ENCODE assay signal across 8 mouse cellular contexts in the genomic region with DNA sequence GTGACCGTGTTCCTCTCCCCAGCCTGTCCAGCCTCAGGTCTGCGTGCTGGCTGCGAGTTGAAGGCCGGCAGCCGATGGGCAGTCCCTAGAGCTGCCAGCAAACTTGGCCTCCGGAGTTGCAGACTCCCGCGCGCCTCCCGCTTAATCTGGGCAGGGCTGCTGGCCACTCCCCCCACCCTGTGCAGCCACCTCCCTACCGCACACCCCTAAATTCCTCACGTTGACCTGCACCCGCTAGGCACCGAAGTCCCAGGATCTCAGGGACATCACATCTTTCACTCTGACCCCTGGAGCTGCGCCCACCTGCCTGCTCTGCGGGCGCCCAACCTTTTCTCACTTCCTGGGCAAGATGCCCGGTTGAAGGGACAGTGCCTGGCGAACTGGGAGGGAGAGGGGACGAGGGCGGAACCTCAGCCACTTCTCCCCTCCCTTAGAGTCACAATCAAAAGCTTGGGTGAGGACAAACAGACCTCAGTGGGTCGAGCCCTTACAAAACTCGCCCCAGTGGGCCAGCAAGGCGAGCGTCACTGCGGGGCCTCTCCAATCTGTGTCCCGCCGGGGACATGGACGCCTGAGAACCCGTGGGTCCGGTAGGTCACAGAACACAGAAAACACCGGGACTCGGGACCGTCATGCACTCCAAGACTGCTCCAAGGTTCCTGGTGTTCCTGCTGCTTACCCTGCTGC. TPM values are rescaled to one million over a fixed set of nuclear protein-coding genes. Genes with fewer than 3 reads are reported as not detected.
DNase-seq lines count a peak whose midpoint lies in the region; ATAC-seq and TF ChIP-seq lines count a peak whose summit lies in the region.

Col4a4 (minus strand) TSS at position 137 of the 687 bp plus-strand sequence.
Col4a3 (plus strand) TSS at position 209 of the 687 bp plus-strand sequence.

- peak within 1 kb of the TSS; percentile 72 for H3K4me2 ChIP-seq in intestine, embryonic 16.5 days (ENCODE audit: low read depth, low read length)

- H3K9ac ChIP-seq in intestine, embryonic 16.5 days (ENCODE audit: low read depth, low read length): peak within 1 kb of the TSS; percentile 45

- 0 out of 2 replicates have a peak within 1 kb of the TSS, but pooled peaks have one; percentile 8 for H3K4me3 ChIP-seq in cortical plate, adult 2 months (ENCODE audit: insufficient read depth, low read length)
- H3K4me3 ChIP-seq in intestine, embryonic 16.5 days (ENCODE audit: low read length): peak within 1 kb of the TSS; percentile 38
- peak within 1 kb of the TSS; percentile 48 for H3K4me3 ChIP-seq in lung, adult 2 months (replicated peaks; ENCODE audit: extremely low read depth, low read depth, low read length)

- intact Hi-C loops in left cerebral cortex, postnatal 25 days (cut with DNase I): no loop called here

- H3K4me1 ChIP-seq in cortical plate, adult 2 months (ENCODE audit: control insufficient read depth, insufficient read depth, low read length): no peaks in the 10 kb centered on the region
- peaks cover 9% of the 10 kb centered on the region for H3K4me1 ChIP-seq in intestine, embryonic 16.5 days (ENCODE audit: control insufficient read depth, insufficient read depth, low read length)
- peaks cover 4% of the 10 kb centered on the region; the same call in 1 of the 2 replicates for H3K4me1 ChIP-seq in lung, adult 2 months (ENCODE audit: control insufficient read depth, insufficient read depth, low read length)

- 4% methylated on average over 34 of the region's 34 CpGs for WGBS in intestine, embryonic 16.5 days
- 3% methylated on average over 34 of the region's 34 CpGs for WGBS in lung, adult 2 months

- no peak for DNase-seq in frontal cortex, postnatal 10 days (ENCODE audit: low spot score in 2 of 2)
- peak; percentile 73 to 76 for DNase-seq in heart, adult 18-20 months
- peak; percentile 75 for DNase-seq in lung, adult 2 months
- DNase-seq in ovary, adult 18-20 months (ENCODE audit: low spot score): peak; percentile 51
- DNase-seq in left cerebral cortex, postnatal 25 days (ENCODE audit: low spot score in 2 of 2): no peak

- peak; percentile 31; the same call in 1 of the 2 replicates for ATAC-seq in frontal cortex, adult (ENCODE audit: low TSS enrichment)
- ATAC-seq in intestine, embryonic 16.5 days: peak; percentile 63

- H3K27ac ChIP-seq in cortical plate, adult 2 months (ENCODE audit: insufficient read depth, low read length): no peak within 1 kb of the TSS
- H3K27ac ChIP-seq in intestine, embryonic 16.5 days (ENCODE audit: low read length): no peak within 1 kb of the TSS

- no peaks in the 10 kb centered on the region for H3K36me3 ChIP-seq in intestine, embryonic 16.5 days (ENCODE audit: control insufficient read depth, insufficient read depth, low read length)

- peaks cover 8% of the 10 kb centered on the region; the same call in 1 of the 2 replicates for H3K27me3 ChIP-seq in intestine, embryonic 16.5 days (replicated peaks; ENCODE audit: control insufficient read depth, insufficient read depth, low read length)

- no peaks in the 10 kb centered on the region for H3K9me3 ChIP-seq in intestine, embryonic 16.5 days (ENCODE audit: control insufficient read depth, low read length)

- TF ChIP-seq CTCF in cortical plate, adult 2 months (IDR thresholded peaks at IDR 0.05; ENCODE audit: extremely low read depth, insufficient read depth, low read length): no peak
- TF ChIP-seq CTCF in lung, adult 2 months (IDR thresholded peaks at IDR 0.05; ENCODE audit: insufficient read depth, low read length): no peak

- no peak for TF ChIP-seq POLR2A in cortical plate, adult 2 months (IDR thresholded peaks at IDR 0.05; ENCODE audit: extremely low read depth, insufficient read depth, low read length)
- TF ChIP-seq POLR2A in lung, adult 2 months (IDR thresholded peaks at IDR 0.05; ENCODE audit: borderline replicate concordance, extremely low read depth, low read depth, low read length): peak; percentile 55; the same call in 1 of the 2 replicates

RNA-seq across cellular contexts. Expression of gene Col4a4, which starts in this region (rescaled TPM):
- polyA plus RNA-seq in cortical plate, adult 2 months (2012; rRNA removed): 0.15 and 0.23 TPM in 2 replicates
- 1 to 10 TPM; 4.2 to 4.7 TPM for total RNA-seq in heart, adult 18-20 months (2021)
- 0.05 and 0.20 TPM in 2 replicates for polyA plus RNA-seq in intestine, embryonic 16.5 days (2015; fragmentation: Nextera tagmentation; extraction: Ambion mirVana)
- 19.2 and 26.5 TPM in 2 replicates for polyA plus RNA-seq in lung, adult 2 months (2012; rRNA removed)
- total RNA-seq in left cerebral cortex, postnatal 25 days (2021): 1 to 10 TPM; 1.5 to 1.9 TPM

RNA-seq across cellular contexts. Expression of gene Col4a3, which starts in this region (rescaled TPM):
- polyA plus RNA-seq in cortical plate, adult 2 months (2012; rRNA removed): 0.19 and 0.30 TPM in 2 replicates
- total RNA-seq in heart, adult 18-20 months (2021): 1 to 10 TPM; 1.1 to 1.5 TPM
- 0.16 and 0.21 TPM in 2 replicates for polyA plus RNA-seq in intestine, embryonic 16.5 days (2015; fragmentation: Nextera tagmentation; extraction: Ambion mirVana)
- 43.6 and 64.6 TPM in 2 replicates for polyA plus RNA-seq in lung, adult 2 months (2012; rRNA removed)
- under 1 TPM; 0.50 to 0.78 TPM for total RNA-seq in left cerebral cortex, postnatal 25 days (2021)

Comparison
In these comparisons a context has a peak if more than half of its experiments do, and no peak if none do; other contexts are left out.
1. RNA of gene Col4a4 (polyA plus RNA-seq): 19.2 to 26.5 TPM in lung, adult 2 months; 0.15 to 0.23 TPM in cortical plate, adult 2 months and 0.05 to 0.20 TPM in intestine, embryonic 16.5 days; every median in the first group is over 10 times any median in the second.
2. RNA of gene Col4a3 (polyA plus RNA-seq): 43.6 to 64.6 TPM in lung, adult 2 months; 0.19 to 0.30 TPM in cortical plate, adult 2 months and 0.16 to 0.21 TPM in intestine, embryonic 16.5 days; every median in the first group is over 10 times any median in the second.
3. Peak in ATAC-seq, H3K4me3 ChIP-seq, H3K9ac ChIP-seq and H3K4me2 ChIP-seq in intestine, embryonic 16.5 days; RNA of the genes that start here not detected or under 1 TPM.
4. DNase-seq: peak in heart, adult 18-20 months (2 of 2), lung, adult 2 months (single experiment) and ovary, adult 18-20 months (single experiment); none in frontal cortex, postnatal 10 days (0 of 2) and left cerebral cortex, postnatal 25 days (0 of 2).
5. Peak in every context shown above with its lines, with median percentiles within 50 percentile points of each other: H3K4me3 ChIP-seq.